Mouse (Mus musculus) midbrain, embryonic 15.5 days (tissue): ENCODE data around the gene Tecpr1. TPM values are rescaled to one million over a fixed set of nuclear protein-coding genes. Genes with fewer than 3 reads are reported as not detected.

Source experiments
- ATAC-seq: fragments of 200-750 bp; cut with Nextera tagmentation; replicated peaks from 2 replicates; pipeline ENCODE4 v1.8.0; 2017; ENCODE audit warnings: moderate TSS enrichment
- H3K27ac ChIP-seq: fragments of 300-500 bp; sonication (generic); 2 replicates; pipeline ENCODE4 v1.5.1; 2015; ENCODE audit warnings: mild to moderate bottlenecking, inconsistent platforms
- H3K27me3 ChIP-seq: fragments of 300-500 bp; sonication (generic); replicated peaks from 2 replicates; pipeline ENCODE4 v1.6.1; 2015; ENCODE audit warnings: inconsistent platforms
- H3K36me3 ChIP-seq: fragments of 300-500 bp; sonication (generic); replicated peaks from 2 replicates; pipeline ENCODE4 v1.6.1; 2015; ENCODE audit warnings: inconsistent platforms
- H3K4me1 ChIP-seq: fragments of 300-500 bp; sonication (generic); 2 replicates; pipeline ENCODE4 v1.6.1; 2015; ENCODE audit warnings: inconsistent platforms
- H3K4me2 ChIP-seq: fragments of 300-500 bp; sonication (generic); 2 replicates; pipeline ENCODE4 v1.6.1; 2015; ENCODE audit warnings: inconsistent platforms, mild to moderate bottlenecking, moderate library complexity
- H3K4me3 ChIP-seq: fragments of 300-500 bp; sonication (generic); 2 replicates; pipeline ENCODE4 v1.5.1; 2015; ENCODE audit warnings: mild to moderate bottlenecking, inconsistent platforms
- H3K9ac ChIP-seq: fragments of 300-500 bp; sonication (generic); 2 replicates; pipeline ENCODE4 v1.6.1; 2015; ENCODE audit warnings: mild to moderate bottlenecking, inconsistent platforms
- H3K9me3 ChIP-seq: fragments of 300-500 bp; sonication (generic); 2 replicates; pipeline ENCODE4 v1.6.1; 2016; ENCODE audit warnings: inconsistent platforms
- WGBS: fragments of 180-500 bp; shearing (Covaris S2); methylation state at CpG from one replicate; pipeline ENCODE4 v1.1.7; 2015; ENCODE audit warnings: mixed read lengths; 5-methylcytosine and 5-hydroxymethylcytosine counted together
- polyA plus RNA-seq: library from polyadenylated mRNA; unstranded; fragments of >200 nt; fragmentation: Nextera tagmentation; extraction: Ambion mirVana; gene quantifications from 2 replicates; pipeline ENCODE4 v1.2.1, GENCODE M21; 2015

Tecpr1 gene
- polyA plus RNA-seq, 1 experiment from 2014 or later, result 56.0 TPM

- Histone ChIP-seq H3K36me3 (no peaks in the 10 kb centered on the region), H3K9ac (peak overlapping the region; percentile 74)
- peak; percentile 55 for ATAC-seq
Observed at GRCm38 (mm10) chr5:144223899-144224816, 743 bp upstream of the Tecpr1 start.

GRCm38 (mm10) chr5:144222811-144223502 is 458 bp downstream of the Tecpr1 start:
- H3K4me3 ChIP-seq, result peak overlapping the region; percentile 71
- ATAC-seq, result peak; percentile 27
- H3K4me1 ChIP-seq, result peaks cover 26% of the 10 kb centered on the region
- peak overlapping the region; percentile 71 for H3K27ac ChIP-seq
- H3K36me3 ChIP-seq, result no peaks in the 10 kb centered on the region
- H3K9me3 ChIP-seq, result no peaks in the 10 kb centered on the region
- H3K4me2 ChIP-seq, result peak overlapping the region; percentile 89
- H3K27me3 ChIP-seq, result no peaks in the 10 kb centered on the region
- peak overlapping the region; percentile 74 for H3K9ac ChIP-seq
- 4% methylated on average over 25 of the region's 25 CpGs for WGBS

More at GRCm38 (mm10) chr5:144223899-144224816, 743 bp upstream of the Tecpr1 start:
- Histone ChIP-seq H3K4me3 (peak overlapping the region; percentile 71), H3K27ac (peak overlapping the region; percentile 86), H3K4me2 (peak overlapping the region; percentile 89), H3K4me1 (peaks cover 26% of the 10 kb centered on the region), H3K9me3 (no peaks in the 10 kb centered on the region), H3K27me3 (no peaks in the 10 kb centered on the region)
- 23% methylated on average over 18 of the region's 18 CpGs for WGBS

GRCm38 (mm10) chr5:144221305-144221704 is 2.1 kb downstream of the Tecpr1 start:
- Histone ChIP-seq H3K27ac (no peak overlapping the region), H3K4me1 (peaks cover 26% of the 10 kb centered on the region), H3K9ac (no peak overlapping the region), H3K36me3 (peaks cover 1% of the 10 kb centered on the region; the same call in 1 of the 2 replicates), H3K27me3 (no peaks in the 10 kb centered on the region), H3K4me2 (no peak overlapping the region), H3K9me3 (no peaks in the 10 kb centered on the region), H3K4me3 (no peak overlapping the region)
- 80% methylated on average over 4 of the region's 4 CpGs for WGBS
- no peak for ATAC-seq

GRCm38 (mm10) chr5:144219936-144220335 is 3.5 kb downstream of the Tecpr1 start:
- no peak overlapping the region for H3K4me3 ChIP-seq
- H3K4me2 ChIP-seq, result no peak overlapping the region
- no peaks in the 10 kb centered on the region for H3K27me3 ChIP-seq
- H3K4me1 ChIP-seq, result peaks cover 26% of the 10 kb centered on the region
- WGBS, result 90% methylated on average over 5 of the region's 5 CpGs
- H3K27ac ChIP-seq, result no peak overlapping the region
- no peaks in the 10 kb centered on the region for H3K9me3 ChIP-seq
- no peak overlapping the region for H3K9ac ChIP-seq
- ATAC-seq, result no peak
- peaks cover 4% of the 10 kb centered on the region; the same call in 1 of the 2 replicates for H3K36me3 ChIP-seq

GRCm38 (mm10) chr5:144219306-144219705 is 4.1 kb downstream of the Tecpr1 start:
- 77% methylated on average over 12 of the region's 12 CpGs for WGBS
- ATAC-seq, result no peak
- Histone ChIP-seq H3K9me3 (no peaks in the 10 kb centered on the region), H3K4me1 (peaks cover 23% of the 10 kb centered on the region), H3K27me3 (no peaks in the 10 kb centered on the region), H3K9ac (no peak overlapping the region), H3K27ac (no peak overlapping the region), H3K4me2 (no peak overlapping the region), H3K36me3 (peaks cover 6% of the 10 kb centered on the region; the same call in 1 of the 2 replicates), H3K4me3 (no peak overlapping the region)

GRCm38 (mm10) chr5:144218061-144218460 is 5.4 kb downstream of the Tecpr1 start:
- 91% methylated on average over 7 of the region's 7 CpGs for WGBS
- no peak overlapping the region for H3K4me2 ChIP-seq
- H3K9me3 ChIP-seq, result no peaks in the 10 kb centered on the region
- H3K27ac ChIP-seq, result no peak overlapping the region
- no peak overlapping the region for H3K9ac ChIP-seq
- peaks cover 19% of the 10 kb centered on the region for H3K4me1 ChIP-seq
- H3K36me3 ChIP-seq, result peaks cover 16% of the 10 kb centered on the region
- ATAC-seq, result no peak
- H3K27me3 ChIP-seq, result no peaks in the 10 kb centered on the region
- H3K4me3 ChIP-seq, result no peak overlapping the region

GRCm38 (mm10) chr5:144215992-144216391 is 7.4 kb downstream of the Tecpr1 start:
- H3K4me2 ChIP-seq, result no peak overlapping the region
- no peaks in the 10 kb centered on the region for H3K27me3 ChIP-seq
- 91% methylated on average over 2 of the region's 2 CpGs for WGBS
- no peak for ATAC-seq
- no peak overlapping the region for H3K9ac ChIP-seq
- H3K4me1 ChIP-seq, result no peaks in the 10 kb centered on the region
- no peak overlapping the region for H3K27ac ChIP-seq
- H3K4me3 ChIP-seq, result no peak overlapping the region
- H3K36me3 ChIP-seq, result peaks cover 21% of the 10 kb centered on the region
- no peaks in the 10 kb centered on the region for H3K9me3 ChIP-seq

GRCm38 (mm10) chr5:144214453-144214852 is 9.0 kb downstream of the Tecpr1 start:
- no peak overlapping the region for H3K4me3 ChIP-seq
- H3K27me3 ChIP-seq, result no peaks in the 10 kb centered on the region
- WGBS, result 30% methylated on average over 7 of the region's 7 CpGs
- no peak overlapping the region for H3K9ac ChIP-seq
- H3K27ac ChIP-seq, result no peak overlapping the region
- H3K9me3 ChIP-seq, result no peaks in the 10 kb centered on the region
- no peaks in the 10 kb centered on the region for H3K4me1 ChIP-seq
- no peak for ATAC-seq
- peaks cover 30% of the 10 kb centered on the region for H3K36me3 ChIP-seq
- no peak overlapping the region for H3K4me2 ChIP-seq

- WGBS, result 49% methylated on average over 11 of the region's 11 CpGs
- H3K36me3 ChIP-seq, result peaks cover 32% of the 10 kb centered on the region
Observed at GRCm38 (mm10) chr5:144207478-144207877, 15.9 kb downstream of the Tecpr1 start.

GRCm38 (mm10) chr5:144206069-144206468 is 17.3 kb downstream of the Tecpr1 start:
- H3K9me3 ChIP-seq, result no peaks in the 10 kb centered on the region
- H3K9ac ChIP-seq, result no peak overlapping the region
- H3K27me3 ChIP-seq, result no peaks in the 10 kb centered on the region
- WGBS, result 95% methylated on average over 15 of the region's 15 CpGs
- no peak overlapping the region for H3K4me3 ChIP-seq
- H3K27ac ChIP-seq, result no peak overlapping the region
- no peak overlapping the region for H3K4me2 ChIP-seq
- H3K36me3 ChIP-seq, result peaks cover 37% of the 10 kb centered on the region
- H3K4me1 ChIP-seq, result no peaks in the 10 kb centered on the region
- ATAC-seq, result no peak

More at GRCm38 (mm10) chr5:144207478-144207877, 15.9 kb downstream of the Tecpr1 start:
- no peak overlapping the region for H3K9ac ChIP-seq
- H3K4me1 ChIP-seq, result no peaks in the 10 kb centered on the region
- no peaks in the 10 kb centered on the region for H3K9me3 ChIP-seq
- no peaks in the 10 kb centered on the region for H3K27me3 ChIP-seq
- no peak overlapping the region for H3K27ac ChIP-seq
- ATAC-seq, result no peak; the same call in 1 of the 2 replicates
- no peak overlapping the region for H3K4me2 ChIP-seq
- no peak overlapping the region for H3K4me3 ChIP-seq

GRCm38 (mm10) chr5:144204911-144205310 is 18.5 kb downstream of the Tecpr1 start:
- Histone ChIP-seq H3K4me3 (no peak overlapping the region), H3K27me3 (no peaks in the 10 kb centered on the region), H3K27ac (no peak overlapping the region), H3K4me1 (no peaks in the 10 kb centered on the region), H3K36me3 (peaks cover 30% of the 10 kb centered on the region), H3K9me3 (no peaks in the 10 kb centered on the region), H3K9ac (no peak overlapping the region), H3K4me2 (no peak overlapping the region)
- no peak for ATAC-seq
- WGBS, result 53% methylated on average over 10 of the region's 10 CpGs

GRCm38 (mm10) chr5:144204303-144204702 is 19.1 kb downstream of the Tecpr1 start:
- H3K27me3 ChIP-seq, result no peaks in the 10 kb centered on the region
- no peaks in the 10 kb centered on the region for H3K9me3 ChIP-seq
- H3K27ac ChIP-seq, result no peak overlapping the region
- 91% methylated on average over 12 of the region's 12 CpGs for WGBS
- ATAC-seq, result no peak
- peaks cover 27% of the 10 kb centered on the region for H3K36me3 ChIP-seq
- no peak overlapping the region for H3K9ac ChIP-seq
- no peaks in the 10 kb centered on the region for H3K4me1 ChIP-seq
- no peak overlapping the region for H3K4me2 ChIP-seq
- no peak overlapping the region for H3K4me3 ChIP-seq
